Mouse (Mus musculus) right cerebral cortex, adult 18-20 months (tissue): Measurements from ENCODE around the gene Zfp14.

ENCODE experiments used
- DNase-seq: peaks from one replicate; pipeline ENCODE4 v3.0.0; 2022; ENCODE audit warnings: mixed read lengths

The Zfp14 gene

GRCm38 (mm10) chr7:30027331-30027730, 23.8 kb downstream of the Zfp14 start:
- no peak for DNase-seq

GRCm38 (mm10) chr7:30025358-30025757, 25.8 kb downstream of the Zfp14 start:
- no peak for DNase-seq

- no peak for DNase-seq
These were observed 27.4 kb downstream of the Zfp14 start for GRCm38 (mm10) chr7:30023800-30024199.

GRCm38 (mm10) chr7:30023324-30023723, 27.9 kb downstream of the Zfp14 start:
- DNase-seq, result no peak

- no peak for DNase-seq
These were observed 31.6 kb downstream of the Zfp14 start for GRCm38 (mm10) chr7:30019543-30019942.

- DNase-seq, result no peak
These were observed 34.0 kb downstream of the Zfp14 start for GRCm38 (mm10) chr7:30017226-30017625.

- peak; percentile 54 for DNase-seq
These were observed 38.2 kb downstream of the Zfp14 start for GRCm38 (mm10) chr7:30012956-30013363.

GRCm38 (mm10) chr7:30010551-30011195, 40.5 kb downstream of the Zfp14 start:
- peak; percentile 49 for DNase-seq

- peak; percentile 79 for DNase-seq
These were observed 41.7 kb downstream of the Zfp14 start for GRCm38 (mm10) chr7:30009321-30010085.

GRCm38 (mm10) chr7:30008020-30008690, 43.0 kb downstream of the Zfp14 start:
- DNase-seq, result no peak

- peak; percentile 58 for DNase-seq
These were observed 43.6 kb downstream of the Zfp14 start for GRCm38 (mm10) chr7:30007601-30008000.

GRCm38 (mm10) chr7:30000601-30001000, 50.6 kb downstream of the Zfp14 start:
- DNase-seq, result no peak

GRCm38 (mm10) chr7:29995134-29995533, 56.0 kb downstream of the Zfp14 start:
- no peak for DNase-seq

- DNase-seq, result no peak
These were observed 57.8 kb downstream of the Zfp14 start for GRCm38 (mm10) chr7:29993340-29993739.

- DNase-seq, result no peak
These were observed 58.5 kb downstream of the Zfp14 start for GRCm38 (mm10) chr7:29992698-29993097.

GRCm38 (mm10) chr7:29989031-29989430, 62.1 kb downstream of the Zfp14 start:
- DNase-seq, result no peak

- DNase-seq, result no peak
These were observed 63.6 kb downstream of the Zfp14 start for GRCm38 (mm10) chr7:29987551-29987950.
